Mouse (Mus musculus) spleen, embryonic (tissue): ENCODE measurements around the gene Lrrc8d.

Source experiments
- CTCF ChIA-PET: fragments of 350-600 bp; sonication (Branson Sonifier 250); formaldehyde crosslinking; loops from one replicate; lab custom pipeline; 2022; lab: Charles Lee

Lrrc8d gene

GRCm38 (mm10) chr5:105853271-105853670, 153.5 kb downstream of the Lrrc8d start:
- CTCF ChIA-PET, result no interaction called here

GRCm38 (mm10) chr5:105857486-105857885, 157.7 kb downstream of the Lrrc8d start:
- CTCF ChIA-PET, result no interaction called here

GRCm38 (mm10) chr5:105858754-105859694, 159.3 kb downstream of the Lrrc8d start:
- CTCF ChIA-PET, result interaction anchor here (0.6 kb wide), 1 partner anchor 181 kb away, joined by 4 read pairs; no protein-coding TSS in a partner anchor

- CTCF ChIA-PET, result interaction anchor here (0.6 kb wide), 1 partner anchor 182 kb away, joined by 4 read pairs; no protein-coding TSS in a partner anchor
These were observed 160.1 kb downstream of the Lrrc8d start for GRCm38 (mm10) chr5:105859716-105860460.

- CTCF ChIA-PET, result no interaction called here
These were observed 160.7 kb downstream of the Lrrc8d start for GRCm38 (mm10) chr5:105860461-105860835.

- CTCF ChIA-PET, result no interaction called here
These were observed 161.8 kb downstream of the Lrrc8d start for GRCm38 (mm10) chr5:105861616-105862015.

- CTCF ChIA-PET, result interaction anchor here (0.7 to 0.8 kb wide), 2 partner anchors 151 to 281 kb away, joined by 7 to 14 read pairs; no protein-coding TSS in a partner anchor
These were observed 165.4 kb downstream of the Lrrc8d start for GRCm38 (mm10) chr5:105865110-105865628.

- CTCF ChIA-PET, result no interaction called here
These were observed 167.7 kb downstream of the Lrrc8d start for GRCm38 (mm10) chr5:105867427-105867826.

GRCm38 (mm10) chr5:105867841-105868447, 168.2 kb downstream of the Lrrc8d start:
- CTCF ChIA-PET, result interaction anchor here (0.6 to 0.7 kb wide), 2 partner anchors 73 to 181 kb away, joined by 3 read pairs; no protein-coding TSS in a partner anchor

GRCm38 (mm10) chr5:105868593-105868992, 168.8 kb downstream of the Lrrc8d start:
- CTCF ChIA-PET, result interaction anchor here (0.6 to 0.9 kb wide), 4 partner anchors 73 to 365 kb away, joined by 3 to 5 read pairs (median 3); no protein-coding TSS in a partner anchor

- CTCF ChIA-PET, result no interaction called here
These were observed 170.0 kb downstream of the Lrrc8d start for GRCm38 (mm10) chr5:105869739-105870138.

GRCm38 (mm10) chr5:105871140-105871539, 171.4 kb downstream of the Lrrc8d start:
- CTCF ChIA-PET, result interaction anchor here (1.5 kb wide), 1 partner anchor 378 kb away, joined by 5 read pairs; no protein-coding TSS in a partner anchor

GRCm38 (mm10) chr5:105872176-105872575, 172.4 kb downstream of the Lrrc8d start:
- CTCF ChIA-PET, result interaction anchor here (1.5 kb wide), 1 partner anchor 379 kb away, joined by 5 read pairs; no protein-coding TSS in a partner anchor

- CTCF ChIA-PET, result no interaction called here
These were observed 173.1 kb downstream of the Lrrc8d start for GRCm38 (mm10) chr5:105872916-105873315.

GRCm38 (mm10) chr5:105873774-105874173, 174.0 kb downstream of the Lrrc8d start:
- CTCF ChIA-PET, result no interaction called here

GRCm38 (mm10) chr5:105874476-105874875, 174.7 kb downstream of the Lrrc8d start:
- CTCF ChIA-PET, result no interaction called here

GRCm38 (mm10) chr5:105876068-105876924, 176.5 kb downstream of the Lrrc8d start, which contains the start of gene Zfp326:
Zfp326 (plus strand) TSS chr5:105876565.
- CTCF ChIA-PET, result interaction anchor here (1.0 kb wide), 1 partner anchor 380 kb away, joined by 4 read pairs; no protein-coding TSS in a partner anchor

GRCm38 (mm10) chr5:105876925-105877774, 177.4 kb downstream of the Lrrc8d start:
- CTCF ChIA-PET, result interaction anchor here (0.9 kb wide), 1 partner anchor 11 kb away, joined by 3 read pairs; no protein-coding TSS in a partner anchor
